Mouse (Mus musculus) frontal cortex, postnatal 14 days (tissue): ENCODE results near the gene Dpp4.

ENCODE experiments used
- DNase-seq, 2 experiments: peaks; one replicate each; pipeline ENCODE4 v3.0.0; 2022; ENCODE audit warnings: low spot score in 2 of 2

Dpp4 gene

GRCm38 (mm10) chr2:62412081-62412821 lies at the start of gene Dpp4:
TSS of gene Dpp4 (minus strand) at chr2:62412231.
- no peak for DNase-seq

GRCm38 (mm10) chr2:62460815-62461450 lies 48.9 kb upstream of the Dpp4 start:
- DNase-seq: no peak

GRCm38 (mm10) chr2:62460231-62460710 lies 48.2 kb upstream of the Dpp4 start:
- no peak for DNase-seq

- no peak for DNase-seq
These were observed 47.5 kb upstream of the Dpp4 start for GRCm38 (mm10) chr2:62459241-62460174.

GRCm38 (mm10) chr2:62458070-62458469 lies 46.0 kb upstream of the Dpp4 start:
- DNase-seq: no peak

GRCm38 (mm10) chr2:62454991-62455390 lies 43.0 kb upstream of the Dpp4 start:
- no peak for DNase-seq

- no peak for DNase-seq
These were observed 42.0 kb upstream of the Dpp4 start for GRCm38 (mm10) chr2:62454033-62454432.

GRCm38 (mm10) chr2:62450364-62450763 lies 38.3 kb upstream of the Dpp4 start:
- no peak for DNase-seq

- no peak for DNase-seq
These were observed 37.8 kb upstream of the Dpp4 start for GRCm38 (mm10) chr2:62449692-62450346.

GRCm38 (mm10) chr2:62440802-62441544 lies 28.9 kb upstream of the Dpp4 start:
- DNase-seq: no peak

- no peak for DNase-seq
These were observed 28.1 kb upstream of the Dpp4 start for GRCm38 (mm10) chr2:62440083-62440482.

- DNase-seq: no peak
These were observed 19.3 kb upstream of the Dpp4 start for GRCm38 (mm10) chr2:62431245-62431795.

- DNase-seq: no peak
These were observed 13.9 kb upstream of the Dpp4 start for GRCm38 (mm10) chr2:62425941-62426340.

GRCm38 (mm10) chr2:62423343-62423776 lies 11.3 kb upstream of the Dpp4 start:
- DNase-seq: no peak

- DNase-seq: no peak
These were observed 10.7 kb upstream of the Dpp4 start for GRCm38 (mm10) chr2:62422515-62423342.

- DNase-seq: no peak
These were observed 9.2 kb upstream of the Dpp4 start for GRCm38 (mm10) chr2:62421229-62421628.

- DNase-seq: no peak
These were observed 8.0 kb upstream of the Dpp4 start for GRCm38 (mm10) chr2:62420045-62420444.

- no peak for DNase-seq
These were observed 5.2 kb upstream of the Dpp4 start for GRCm38 (mm10) chr2:62417233-62417632.

- DNase-seq: no peak
These were observed 585 bp downstream of the Dpp4 start for GRCm38 (mm10) chr2:62411211-62412080.
